Mouse (Mus musculus) hindbrain, embryonic 12.5 days (tissue): ENCODE measurements around the gene Agtpbp1. TPM values are rescaled to one million over a fixed set of nuclear protein-coding genes. Genes with fewer than 3 reads are reported as not detected.

Experiments used
- ATAC-seq: fragments of 200-750 bp; cut with Nextera tagmentation; 2 replicates; pipeline ENCODE4 v1.8.0; 2017; ENCODE audit warnings: moderate TSS enrichment; ENCODE audit not compliant: low FRiP score
- H3K27ac ChIP-seq: fragments of 300-500 bp; sonication (generic); 2 replicates; pipeline ENCODE4 v1.5.1; 2016; ENCODE audit warnings: mild to moderate bottlenecking
- H3K27me3 ChIP-seq: fragments of 300-500 bp; sonication (generic); 2 replicates; pipeline ENCODE4 v1.6.1; 2016; ENCODE audit warnings: mild to moderate bottlenecking
- H3K36me3 ChIP-seq: fragments of 300-500 bp; sonication (generic); 2 replicates; pipeline ENCODE4 v1.6.1; 2016; ENCODE audit warnings: mild to moderate bottlenecking
- H3K4me1 ChIP-seq: fragments of 300-500 bp; sonication (generic); 2 replicates; pipeline ENCODE4 v1.6.1; 2016
- H3K4me2 ChIP-seq: fragments of 300-500 bp; sonication (generic); replicated peaks from 2 replicates; pipeline ENCODE4 v1.6.1; 2016; ENCODE audit warnings: mild to moderate bottlenecking
- H3K4me3 ChIP-seq: fragments of 300-500 bp; sonication (generic); 2 replicates; pipeline ENCODE4 v1.5.1; 2016; ENCODE audit warnings: mild to moderate bottlenecking
- H3K9ac ChIP-seq: fragments of 300-500 bp; sonication (generic); 2 replicates; pipeline ENCODE4 v1.6.1; 2016; ENCODE audit warnings: mild to moderate bottlenecking, moderate library complexity
- H3K9me3 ChIP-seq: fragments of 300-500 bp; sonication (generic); replicated peaks from 2 replicates; pipeline ENCODE4 v1.6.1; 2016; ENCODE audit warnings: mild to moderate bottlenecking
- WGBS: fragments of 180-500 bp; shearing (Covaris S2); methylation state at CpG from one replicate; pipeline ENCODE4 v1.1.7; 2016; 5-methylcytosine and 5-hydroxymethylcytosine counted together
- polyA plus RNA-seq: library from polyadenylated mRNA; unstranded; fragments of >200 nt; fragmentation: Nextera tagmentation; extraction: Ambion mirVana; gene quantifications from 2 replicates; pipeline ENCODE4 v1.2.1, GENCODE M21; 2016

Agtpbp1 gene
- polyA plus RNA-seq, 1 experiment from 2014 or later = 34.2 TPM

- no peak for ATAC-seq
- Histone ChIP-seq H3K9me3 (no peaks in the 10 kb centered on the region), H3K4me2 (no peak overlapping the region), H3K4me1 (peaks cover 3% of the 10 kb centered on the region; the same call in 1 of the 2 replicates), H3K36me3 (peaks cover 20% of the 10 kb centered on the region; the same call in 1 of the 2 replicates), H3K27me3 (no peaks in the 10 kb centered on the region), H3K9ac (no peak overlapping the region), H3K4me3 (no peak overlapping the region), H3K27ac (no peak overlapping the region)
- WGBS = 88% methylated on average over 5 of the region's 5 CpGs
Measured at GRCm38 (mm10) chr13:59472222-59472621, 112.8 kb downstream of the Agtpbp1 start.

- H3K4me2 ChIP-seq = no peak overlapping the region
- no peak overlapping the region for H3K9ac ChIP-seq
- H3K36me3 ChIP-seq = peaks cover 12% of the 10 kb centered on the region; the same call in 1 of the 2 replicates
- no peaks in the 10 kb centered on the region for H3K27me3 ChIP-seq
- peaks cover 3% of the 10 kb centered on the region; the same call in 1 of the 2 replicates for H3K4me1 ChIP-seq
- ATAC-seq = no peak
- H3K27ac ChIP-seq = no peak overlapping the region
- WGBS = 90% methylated on average over 5 of the region's 5 CpGs
- H3K4me3 ChIP-seq = no peak overlapping the region
- no peaks in the 10 kb centered on the region for H3K9me3 ChIP-seq
Measured at GRCm38 (mm10) chr13:59469701-59470100, 115.3 kb downstream of the Agtpbp1 start.

GRCm38 (mm10) chr13:59468181-59468802 is 116.7 kb downstream of the Agtpbp1 start:
- WGBS = 81% methylated on average over 8 of the region's 8 CpGs
- no peak for ATAC-seq
- H3K4me3 ChIP-seq = no peak overlapping the region

GRCm38 (mm10) chr13:59467591-59467990 is 117.4 kb downstream of the Agtpbp1 start:
- 72% methylated on average over 3 of the region's 3 CpGs for WGBS
- H3K36me3 ChIP-seq = peaks cover 9% of the 10 kb centered on the region; the same call in 1 of the 2 replicates
- no peak overlapping the region for H3K27ac ChIP-seq
- H3K27me3 ChIP-seq = no peaks in the 10 kb centered on the region
- H3K9ac ChIP-seq = no peak overlapping the region
- ATAC-seq = no peak
- H3K9me3 ChIP-seq = no peaks in the 10 kb centered on the region
- H3K4me3 ChIP-seq = no peak overlapping the region
- no peak overlapping the region for H3K4me2 ChIP-seq
- H3K4me1 ChIP-seq = peaks cover 3% of the 10 kb centered on the region; the same call in 1 of the 2 replicates

More at GRCm38 (mm10) chr13:59468181-59468802, 116.7 kb downstream of the Agtpbp1 start:
- H3K36me3 ChIP-seq = peaks cover 9% of the 10 kb centered on the region; the same call in 1 of the 2 replicates
- H3K9ac ChIP-seq = no peak overlapping the region
- H3K9me3 ChIP-seq = no peaks in the 10 kb centered on the region
- no peaks in the 10 kb centered on the region for H3K27me3 ChIP-seq
- no peak overlapping the region for H3K27ac ChIP-seq
- H3K4me1 ChIP-seq = peaks cover 3% of the 10 kb centered on the region; the same call in 1 of the 2 replicates
- no peak overlapping the region for H3K4me2 ChIP-seq

- Histone ChIP-seq H3K4me3 (no peak overlapping the region), H3K9me3 (no peaks in the 10 kb centered on the region), H3K27me3 (no peaks in the 10 kb centered on the region), H3K9ac (no peak overlapping the region), H3K4me1 (no peaks in the 10 kb centered on the region), H3K36me3 (peaks cover 6% of the 10 kb centered on the region; the same call in 1 of the 2 replicates), H3K27ac (no peak overlapping the region), H3K4me2 (no peak overlapping the region)
- no peak for ATAC-seq
- WGBS = 88% methylated on average over 3 of the region's 3 CpGs
Measured at GRCm38 (mm10) chr13:59460958-59461357, 124.1 kb downstream of the Agtpbp1 start.

- no peak overlapping the region for H3K9ac ChIP-seq
- H3K4me2 ChIP-seq = no peak overlapping the region
- no peaks in the 10 kb centered on the region for H3K27me3 ChIP-seq
- peaks cover 10% of the 10 kb centered on the region for H3K4me1 ChIP-seq
- H3K36me3 ChIP-seq = peaks cover under 1% of the 10 kb centered on the region; the same call in 1 of the 2 replicates
- H3K9me3 ChIP-seq = no peaks in the 10 kb centered on the region
- no peak for ATAC-seq
- no peak overlapping the region for H3K4me3 ChIP-seq
- H3K27ac ChIP-seq = no peak overlapping the region
- 86% methylated on average over 1 of the region's 1 CpGs for WGBS
Measured at GRCm38 (mm10) chr13:59456203-59456602, 128.8 kb downstream of the Agtpbp1 start.

- H3K36me3 ChIP-seq = no peaks in the 10 kb centered on the region
- no peak overlapping the region for H3K27ac ChIP-seq
- H3K4me2 ChIP-seq = no peak overlapping the region
- WGBS = 85% methylated on average over 11 of the region's 11 CpGs
- no peaks in the 10 kb centered on the region for H3K27me3 ChIP-seq
- ATAC-seq = no peak
- H3K4me1 ChIP-seq = peaks cover 10% of the 10 kb centered on the region
- H3K4me3 ChIP-seq = no peak overlapping the region
- H3K9ac ChIP-seq = no peak overlapping the region
- no peaks in the 10 kb centered on the region for H3K9me3 ChIP-seq
Measured at GRCm38 (mm10) chr13:59454001-59454785, 130.8 kb downstream of the Agtpbp1 start.

GRCm38 (mm10) chr13:59453582-59453981 is 131.4 kb downstream of the Agtpbp1 start:
- Histone ChIP-seq H3K27ac (no peak overlapping the region), H3K27me3 (no peaks in the 10 kb centered on the region), H3K4me1 (peaks cover 10% of the 10 kb centered on the region), H3K9ac (no peak overlapping the region), H3K9me3 (no peaks in the 10 kb centered on the region), H3K4me2 (no peak overlapping the region), H3K36me3 (no peaks in the 10 kb centered on the region), H3K4me3 (no peak overlapping the region)
- 69% methylated on average over 6 of the region's 6 CpGs for WGBS
- no peak for ATAC-seq

GRCm38 (mm10) chr13:59453045-59453444 is 132.0 kb downstream of the Agtpbp1 start:
- Histone ChIP-seq H3K27ac (no peak overlapping the region), H3K4me3 (no peak overlapping the region), H3K4me2 (no peak overlapping the region), H3K9me3 (no peaks in the 10 kb centered on the region), H3K9ac (no peak overlapping the region), H3K27me3 (no peaks in the 10 kb centered on the region), H3K36me3 (no peaks in the 10 kb centered on the region), H3K4me1 (peaks cover 10% of the 10 kb centered on the region)
- WGBS = 62% methylated on average over 2 of the region's 2 CpGs
- no peak for ATAC-seq

- H3K4me3 ChIP-seq = no peak overlapping the region
- H3K4me2 ChIP-seq = no peak overlapping the region
- H3K9me3 ChIP-seq = no peaks in the 10 kb centered on the region
- H3K27me3 ChIP-seq = no peaks in the 10 kb centered on the region
- no peak overlapping the region for H3K9ac ChIP-seq
- H3K27ac ChIP-seq = no peak overlapping the region
- H3K36me3 ChIP-seq = no peaks in the 10 kb centered on the region
- H3K4me1 ChIP-seq = peaks cover 10% of the 10 kb centered on the region
- no peak for ATAC-seq
- 86% methylated on average over 10 of the region's 10 CpGs for WGBS
Measured at GRCm38 (mm10) chr13:59450840-59451239, 134.2 kb downstream of the Agtpbp1 start.

- Histone ChIP-seq H3K4me2 (no peak overlapping the region), H3K9me3 (no peaks in the 10 kb centered on the region), H3K36me3 (no peaks in the 10 kb centered on the region), H3K27me3 (no peaks in the 10 kb centered on the region), H3K9ac (no peak overlapping the region), H3K4me1 (no peaks in the 10 kb centered on the region), H3K4me3 (no peak overlapping the region), H3K27ac (no peak overlapping the region)
- WGBS = 90% methylated on average over 7 of the region's 7 CpGs
- ATAC-seq = no peak
Measured at GRCm38 (mm10) chr13:59447130-59447529, 137.9 kb downstream of the Agtpbp1 start.

GRCm38 (mm10) chr13:59445179-59445578 is 139.8 kb downstream of the Agtpbp1 start:
- H3K4me1 ChIP-seq = no peaks in the 10 kb centered on the region
- H3K36me3 ChIP-seq = no peaks in the 10 kb centered on the region
- H3K9ac ChIP-seq = no peak overlapping the region
- 90% methylated on average over 5 of the region's 5 CpGs for WGBS
- no peak for ATAC-seq
- no peak overlapping the region for H3K27ac ChIP-seq
- H3K4me3 ChIP-seq = no peak overlapping the region
- no peaks in the 10 kb centered on the region for H3K27me3 ChIP-seq
- no peak overlapping the region for H3K4me2 ChIP-seq
- no peaks in the 10 kb centered on the region for H3K9me3 ChIP-seq
